Mouse (Mus musculus) layer of hippocampus, postnatal 25 days (tissue): Measurements from ENCODE around the gene Ntrk2. TPM values are rescaled to one million over a fixed set of nuclear protein-coding genes. Genes with fewer than 3 reads are reported as not detected.

ENCODE experiments used
- DNase-seq, 2 experiments: peaks; one replicate each; pipeline ENCODE4 v3.0.0; 2022; ENCODE audit warnings: mixed read lengths in 2 of 2, low spot score in 1 of 2; ENCODE audit errors: extremely low spot score in 1 of 2
- total RNA-seq, 2 experiments: library from RNA; stranded (reverse); gene quantifications; 2 replicates each; pipeline ENCODE4 v1.2.3; 2021

Gene Ntrk2
- total RNA-seq, 2 experiments from 2014 or later = 319 to 331 TPM

DNA sequence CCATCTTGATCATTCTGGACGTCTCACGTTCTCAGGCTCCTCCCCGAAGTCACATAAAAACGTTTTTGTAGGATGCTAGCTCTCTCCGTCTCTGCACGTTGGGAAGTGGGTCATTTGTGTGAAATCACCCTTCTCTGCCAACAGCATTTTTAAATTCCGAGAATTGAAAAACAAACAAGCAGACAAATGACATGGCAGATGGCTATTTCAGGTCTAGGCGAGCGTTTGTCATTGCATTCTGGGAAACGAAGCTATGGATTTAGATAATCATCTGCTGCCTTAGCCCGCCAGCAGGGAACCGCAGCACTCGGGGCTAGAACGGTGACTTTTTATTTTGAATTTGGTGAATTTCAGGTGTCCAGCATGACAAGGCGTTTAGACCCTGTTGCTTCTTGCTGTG lies 115.8 kb downstream of the Ntrk2 start:
- no peak for DNase-seq

DNA sequence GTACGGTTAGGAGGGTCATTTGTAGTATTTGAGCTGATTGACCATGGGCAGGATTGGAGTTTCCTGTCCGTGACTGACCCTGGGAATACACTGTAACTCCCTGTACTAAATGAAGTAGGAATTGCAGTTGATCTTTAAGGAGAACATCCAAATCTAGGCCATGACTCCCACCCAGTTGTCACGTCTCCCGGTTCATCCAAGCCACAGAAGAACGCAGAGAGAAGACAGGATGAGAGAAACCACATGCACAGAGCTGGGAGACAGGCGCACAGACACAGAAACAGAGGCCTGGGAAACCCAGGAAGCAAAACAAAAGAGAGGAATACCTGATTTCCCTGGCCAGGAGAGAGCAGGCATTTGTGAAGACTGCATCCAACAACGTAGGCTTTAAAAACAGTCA lies 117.1 kb downstream of the Ntrk2 start:
- DNase-seq = no peak

DNA sequence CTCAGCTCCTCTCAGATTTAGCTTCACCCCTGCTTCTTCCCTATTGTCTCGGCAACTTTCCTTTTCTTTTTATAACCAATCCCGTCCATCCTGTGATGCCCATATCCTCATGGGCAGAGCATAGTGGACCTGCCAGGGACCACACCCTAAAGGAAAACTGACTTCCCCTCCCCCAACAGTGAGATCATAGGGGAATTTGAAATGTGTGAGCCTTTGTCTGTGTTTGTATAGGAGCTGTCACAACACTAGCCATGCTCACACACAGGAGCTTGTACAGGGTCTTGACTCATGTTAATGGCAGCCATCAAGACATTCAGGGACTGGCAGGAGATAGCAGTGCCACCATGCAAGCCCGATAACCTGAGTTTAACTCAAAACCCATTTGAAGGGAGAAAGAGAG lies 118.1 kb downstream of the Ntrk2 start:
- no peak for DNase-seq

DNA sequence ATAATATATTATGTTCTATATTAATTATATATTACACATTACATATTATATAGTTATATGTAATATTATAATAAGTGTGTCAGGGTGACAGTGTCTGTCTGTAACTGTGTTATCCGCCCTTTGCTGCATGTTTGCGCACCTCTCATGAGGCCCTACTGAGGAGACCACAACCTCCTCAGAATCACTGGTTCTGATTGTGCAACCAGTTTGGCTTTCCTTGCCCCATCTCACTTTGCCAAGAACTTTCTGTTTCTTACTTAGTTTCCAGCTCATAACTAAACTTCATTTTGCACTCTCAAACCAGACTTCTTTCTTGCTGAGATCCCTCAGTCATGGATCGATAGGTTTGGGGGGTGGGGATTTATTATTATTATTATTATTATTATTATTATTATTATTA lies 120.8 kb downstream of the Ntrk2 start:
- no peak for DNase-seq

DNA sequence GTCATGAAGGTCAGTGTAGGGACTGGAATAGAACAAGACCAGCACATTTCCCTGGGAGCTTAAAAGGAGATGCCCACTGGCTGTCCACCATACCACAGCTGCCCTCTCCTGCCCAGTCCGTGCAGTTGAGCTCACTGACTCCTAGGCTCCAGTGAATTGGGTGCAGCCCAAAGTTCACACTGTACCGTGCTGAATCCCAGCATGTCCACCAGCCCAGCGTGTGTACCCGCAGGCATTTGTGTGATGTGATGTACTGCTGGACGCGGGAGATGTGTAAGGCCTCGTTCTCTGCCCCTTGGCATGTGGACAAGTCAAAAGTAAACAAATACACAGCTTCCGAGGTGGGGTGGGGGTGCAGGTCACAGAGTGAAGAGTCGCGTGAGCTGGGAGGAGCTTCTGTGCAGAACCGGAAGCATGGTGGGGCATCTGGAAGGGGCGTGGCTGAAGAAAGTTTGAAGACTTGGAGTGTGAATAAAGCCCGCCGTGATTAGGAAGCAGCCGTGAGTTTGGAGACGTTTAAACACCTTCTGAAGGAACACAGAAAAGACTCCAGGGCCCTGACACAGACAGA lies 121.4 kb downstream of the Ntrk2 start:
- DNase-seq = no peak

DNA sequence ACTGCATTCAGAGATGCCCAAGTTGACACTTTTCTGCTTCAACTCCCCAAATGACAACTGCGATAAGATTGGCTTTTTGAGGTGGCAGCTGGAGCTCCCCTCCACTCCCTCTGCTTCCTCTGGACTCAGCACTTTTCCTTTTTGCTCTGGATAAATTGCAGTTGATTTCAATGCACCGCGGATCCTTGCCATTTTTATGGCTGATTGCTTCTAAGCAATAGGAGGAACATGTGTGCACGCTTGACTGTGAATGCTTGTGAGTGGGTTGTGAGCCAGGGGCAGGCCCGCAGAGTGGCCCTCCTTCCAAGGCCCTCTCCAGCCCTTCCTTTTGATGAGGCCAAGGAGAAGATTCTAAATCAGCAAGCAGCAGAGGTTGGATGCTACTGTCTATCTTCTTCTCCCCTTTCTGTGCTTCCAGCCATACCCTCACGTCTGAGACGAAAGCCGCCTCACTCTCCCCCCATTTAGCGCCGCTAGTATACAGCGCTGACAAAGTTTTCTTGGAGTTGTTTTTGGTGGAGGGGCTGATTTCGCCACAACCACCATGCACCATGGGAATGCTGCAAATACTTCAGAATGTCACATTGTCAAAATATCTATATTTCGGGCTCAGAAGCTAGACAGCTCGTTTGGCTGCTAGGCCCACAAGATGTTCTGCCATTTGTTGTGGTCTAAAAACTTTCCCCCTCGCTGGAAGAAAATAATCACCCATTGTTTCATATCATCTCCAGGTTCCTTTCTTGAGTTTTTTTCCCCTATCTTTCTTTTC lies 122.5 kb downstream of the Ntrk2 start:
- DNase-seq = no peak

DNA sequence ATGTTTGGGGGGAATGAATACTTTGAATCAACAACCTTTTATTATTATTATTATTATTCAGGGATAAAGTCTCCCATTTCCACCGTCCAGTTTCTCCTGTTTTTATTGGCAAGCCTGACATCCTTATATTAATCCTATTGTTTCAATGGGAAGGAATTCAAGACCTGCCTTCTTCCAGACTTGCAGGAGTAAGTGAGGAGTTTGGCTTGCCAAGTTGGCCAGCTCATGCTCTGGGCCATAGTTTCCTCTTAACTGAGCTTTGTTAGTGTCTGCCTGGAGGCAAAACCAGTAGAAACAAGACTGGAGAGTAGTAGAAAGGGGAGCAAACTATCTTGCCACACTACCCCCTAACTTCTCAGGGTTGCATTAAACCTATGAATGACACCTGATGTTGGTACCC lies 123.8 kb downstream of the Ntrk2 start:
- no peak for DNase-seq

DNA sequence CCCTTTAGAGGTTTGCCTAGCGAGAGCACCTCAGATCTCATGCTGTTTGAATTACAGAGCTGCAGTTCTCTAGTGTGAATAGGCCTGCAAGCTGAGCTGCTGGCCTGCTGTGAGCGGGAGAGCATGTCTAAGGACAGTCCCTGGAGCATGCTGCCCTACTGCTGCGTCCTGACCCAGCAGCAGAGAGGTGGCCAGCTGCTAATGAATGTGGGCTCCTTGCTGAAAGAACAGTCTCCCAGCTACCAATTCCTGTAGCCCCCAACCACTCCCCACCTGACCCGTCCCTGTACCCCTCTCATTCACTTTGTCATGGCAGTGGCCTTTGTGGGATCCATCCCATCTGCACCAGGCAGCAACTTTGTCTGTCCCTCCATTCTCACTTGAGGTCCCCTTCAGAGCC lies 126.8 kb downstream of the Ntrk2 start:
- DNase-seq = no peak

DNA sequence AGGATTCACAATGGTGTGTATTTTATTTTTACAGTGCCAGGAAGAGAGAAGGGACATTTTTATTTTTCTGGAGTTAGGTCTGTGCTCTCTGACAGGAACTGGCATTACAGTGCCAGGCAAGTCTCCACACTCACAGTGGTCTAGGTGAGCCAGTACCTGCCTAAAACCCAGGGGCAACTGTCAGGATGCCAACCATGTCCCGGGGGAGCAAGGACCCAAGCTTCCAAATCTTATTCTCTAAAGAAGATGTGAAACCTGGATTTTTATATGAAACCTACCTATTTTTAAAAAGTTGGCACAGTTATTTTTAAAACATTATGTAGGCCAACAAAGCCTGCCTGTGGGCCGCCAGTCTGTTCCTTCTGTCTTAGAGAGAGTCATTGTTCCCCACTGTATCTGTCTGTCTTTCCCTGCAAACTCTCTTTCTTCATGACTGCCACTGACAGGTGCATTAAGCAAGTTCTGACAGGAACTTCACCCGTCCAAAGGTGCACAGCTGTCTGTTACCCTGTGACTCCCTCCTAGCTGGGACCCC lies 128.3 kb downstream of the Ntrk2 start:
- DNase-seq = no peak

DNA sequence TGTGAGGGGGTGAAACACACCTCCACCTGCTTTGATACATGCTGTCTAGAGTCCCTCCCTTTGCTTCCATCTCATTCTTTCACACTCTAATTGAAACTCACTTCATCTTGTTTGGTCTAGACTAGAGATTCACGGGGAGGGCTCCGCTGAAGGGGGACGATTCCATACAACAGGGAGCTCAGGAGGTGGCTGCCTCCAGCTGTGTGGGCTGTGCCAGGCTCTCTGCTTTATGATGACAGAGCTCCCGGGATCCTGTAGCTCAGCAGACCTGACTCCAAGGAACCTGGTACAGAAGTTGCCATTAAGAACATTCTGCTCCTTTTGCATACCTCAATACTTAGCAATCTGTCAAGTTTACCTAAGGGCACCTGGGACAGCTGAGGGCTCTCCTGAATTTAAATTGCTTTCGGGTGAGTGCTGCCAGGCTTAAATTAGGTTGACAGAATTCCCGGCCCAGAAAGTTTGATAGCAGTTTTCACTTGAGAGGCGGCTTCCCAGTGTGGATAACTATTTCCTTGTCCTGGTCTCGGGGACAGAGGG lies 129.7 kb downstream of the Ntrk2 start:
- DNase-seq = no peak

DNA sequence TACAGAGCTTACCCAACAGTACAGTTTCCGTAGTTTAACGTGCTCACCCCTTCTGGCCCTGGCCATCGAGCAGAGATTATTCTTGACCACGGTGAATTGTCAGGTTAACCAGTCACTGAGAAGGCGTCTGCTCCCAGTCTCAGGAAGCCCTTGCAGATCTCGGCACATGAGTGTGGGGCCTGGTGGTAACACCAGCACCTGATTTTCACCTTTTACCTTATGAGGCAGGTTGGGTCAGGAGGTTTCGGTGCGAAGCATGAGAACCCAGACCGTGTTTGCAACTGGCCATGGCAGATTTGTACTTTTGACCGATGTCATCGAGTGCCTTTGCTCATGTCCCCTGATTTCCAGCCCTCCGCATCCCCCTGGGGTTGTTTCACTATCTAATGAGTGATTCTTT lies 131.5 kb downstream of the Ntrk2 start:
- DNase-seq = no peak

DNA sequence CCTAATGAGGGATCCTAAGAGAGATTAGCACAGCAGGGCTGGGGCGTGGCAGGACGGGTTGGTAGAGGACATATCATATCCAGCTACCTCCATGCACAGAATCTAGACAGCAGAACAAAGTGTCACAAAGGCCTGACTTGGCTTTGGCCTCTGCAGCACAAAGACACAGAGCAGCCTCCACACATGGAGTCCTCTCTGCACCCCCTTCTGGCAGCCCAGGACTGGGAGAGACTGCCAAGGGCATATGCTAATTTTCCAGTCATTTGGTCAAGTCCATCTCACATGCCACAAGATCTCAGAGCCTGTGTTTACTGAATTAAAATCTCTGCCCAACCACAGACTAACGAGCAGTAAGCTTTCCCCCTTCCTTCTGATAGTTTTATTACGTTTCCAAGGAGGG lies 132.1 kb downstream of the Ntrk2 start:
- DNase-seq = no peak

DNA sequence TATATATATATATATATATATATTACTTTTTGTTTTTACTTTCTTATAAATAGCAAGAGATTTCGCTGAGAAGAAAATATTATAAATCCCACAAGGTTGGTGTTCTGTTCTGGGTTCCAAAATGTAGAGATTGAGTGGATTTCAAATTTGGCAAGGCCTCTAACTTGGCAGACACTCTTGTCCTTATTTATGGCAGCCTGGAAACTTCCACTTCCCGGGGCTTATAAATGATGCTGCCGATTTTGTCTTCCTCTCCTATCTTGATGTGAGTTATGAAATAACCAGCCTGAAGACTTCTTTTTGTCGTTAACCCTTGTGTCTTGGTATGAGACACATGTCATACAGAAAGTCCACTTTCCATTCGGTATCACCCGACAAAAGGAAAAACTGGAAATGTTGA lies 133.8 kb downstream of the Ntrk2 start:
- DNase-seq = no peak

DNA sequence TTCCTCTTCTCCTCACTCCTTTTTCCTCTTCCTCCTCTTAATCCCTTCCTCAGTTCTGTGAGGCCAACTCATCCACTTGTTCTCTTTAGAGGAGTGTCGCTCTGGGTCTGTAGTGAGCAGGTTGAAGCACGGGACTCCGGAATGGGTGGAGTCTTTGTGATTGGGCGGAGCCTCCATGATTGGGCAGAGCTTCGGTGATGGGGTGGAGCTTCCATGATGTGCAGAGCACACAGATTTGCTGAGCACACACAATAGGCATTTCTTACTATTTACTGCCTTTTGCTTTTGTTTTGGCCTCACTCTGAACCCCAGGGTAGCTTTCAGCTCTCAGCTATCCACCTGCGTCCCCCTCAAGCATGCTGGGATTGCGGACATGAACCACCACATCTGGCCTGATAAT lies 134.4 kb downstream of the Ntrk2 start:
- no peak for DNase-seq

DNA sequence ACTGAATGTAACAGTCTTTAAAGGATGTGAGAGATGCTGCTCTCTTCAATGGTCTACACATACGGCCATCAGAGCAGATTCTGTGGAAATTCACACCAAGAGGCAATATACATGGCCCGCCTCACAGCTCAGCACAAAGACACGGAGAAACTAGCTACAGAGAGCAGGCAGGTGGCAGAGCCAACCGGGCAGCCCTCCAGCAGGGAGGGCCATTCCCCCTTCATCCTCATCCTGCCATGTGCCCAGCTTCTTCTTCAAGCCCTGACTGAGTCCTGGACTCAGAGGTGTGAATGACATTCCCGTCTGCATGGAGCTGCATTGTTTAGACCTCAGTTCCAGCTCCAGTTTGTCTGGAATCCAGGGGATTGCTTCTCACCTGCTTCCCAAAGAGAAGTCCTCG lies 139.4 kb downstream of the Ntrk2 start:
- no peak for DNase-seq

DNA sequence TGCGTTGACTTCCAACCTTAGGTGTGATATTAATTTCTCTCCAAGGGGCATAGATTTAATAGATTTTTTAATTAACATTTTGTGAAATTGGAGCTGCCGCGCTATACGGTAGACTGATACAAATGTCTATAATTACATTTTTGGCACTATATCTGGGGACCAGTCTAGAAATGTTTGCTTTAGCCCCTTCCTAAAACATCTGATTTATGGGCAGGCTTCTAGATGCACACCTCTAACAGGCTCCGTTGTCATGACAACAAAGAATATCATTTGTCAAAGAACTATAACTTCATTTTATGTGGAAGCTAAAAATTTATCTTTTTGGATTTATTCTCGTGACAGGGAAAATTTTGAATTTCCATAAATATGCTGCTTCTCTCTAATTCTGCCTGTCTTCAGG lies 140.2 kb downstream of the Ntrk2 start:
- DNase-seq = no peak

DNA sequence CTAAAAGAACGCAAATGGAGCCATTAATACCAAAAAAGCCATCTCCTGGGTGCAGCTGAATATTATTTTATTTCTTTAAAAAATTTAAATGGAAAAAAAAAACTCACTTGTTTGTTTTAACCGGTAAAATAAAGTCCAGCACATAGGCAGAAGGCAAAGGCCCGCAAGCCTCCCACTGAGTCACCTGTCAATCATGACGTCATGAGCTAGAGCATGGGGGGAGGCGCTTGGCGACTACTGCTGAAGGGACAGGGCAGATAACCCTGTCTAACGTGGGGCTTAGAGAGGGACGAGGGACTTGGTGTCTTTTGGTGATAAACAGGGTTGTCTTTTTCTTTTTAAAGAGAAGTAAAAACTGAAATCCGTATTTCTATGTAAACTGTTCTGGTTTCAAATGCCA lies 140.7 kb downstream of the Ntrk2 start:
- DNase-seq = no peak

DNA sequence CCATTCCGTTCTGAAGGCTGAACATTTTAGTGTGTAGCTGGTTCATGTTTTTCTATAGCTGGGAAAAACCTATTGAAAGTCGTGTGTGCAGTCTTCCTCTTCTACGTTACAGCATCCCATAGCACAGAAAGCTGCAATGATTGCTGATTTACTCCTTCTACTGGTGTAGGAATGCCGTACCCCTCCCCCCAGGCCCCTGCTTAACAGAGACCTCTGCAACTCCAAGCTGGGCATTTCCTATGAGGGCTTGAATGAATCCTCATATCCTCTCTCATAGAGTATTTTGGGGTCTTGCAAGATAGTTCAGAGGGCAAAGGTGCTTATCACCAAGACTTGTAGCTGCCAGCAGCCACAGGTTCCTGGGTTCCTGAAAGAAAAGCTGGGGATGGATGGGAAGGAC lies 148.0 kb downstream of the Ntrk2 start:
- no peak for DNase-seq

DNA sequence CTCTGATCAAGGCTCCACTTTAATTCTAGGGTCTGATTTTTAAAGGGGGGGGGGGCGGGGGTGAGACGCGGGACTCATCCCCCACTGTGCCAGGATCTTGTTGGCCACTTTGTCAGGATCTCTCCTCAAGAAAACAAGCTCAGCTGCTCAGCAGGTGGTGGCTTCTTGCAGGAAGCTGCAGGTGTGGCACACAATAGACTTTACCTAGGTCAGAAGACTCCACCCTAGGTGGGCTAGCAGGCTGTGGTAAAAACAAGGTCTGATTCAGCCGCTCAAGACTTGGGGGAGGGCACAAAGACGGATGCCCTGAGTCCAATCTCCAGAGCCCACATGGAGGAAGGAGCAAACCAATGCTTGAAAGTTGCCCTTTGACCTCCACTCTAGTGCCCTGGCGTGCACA lies 148.4 kb downstream of the Ntrk2 start:
- no peak for DNase-seq

DNA sequence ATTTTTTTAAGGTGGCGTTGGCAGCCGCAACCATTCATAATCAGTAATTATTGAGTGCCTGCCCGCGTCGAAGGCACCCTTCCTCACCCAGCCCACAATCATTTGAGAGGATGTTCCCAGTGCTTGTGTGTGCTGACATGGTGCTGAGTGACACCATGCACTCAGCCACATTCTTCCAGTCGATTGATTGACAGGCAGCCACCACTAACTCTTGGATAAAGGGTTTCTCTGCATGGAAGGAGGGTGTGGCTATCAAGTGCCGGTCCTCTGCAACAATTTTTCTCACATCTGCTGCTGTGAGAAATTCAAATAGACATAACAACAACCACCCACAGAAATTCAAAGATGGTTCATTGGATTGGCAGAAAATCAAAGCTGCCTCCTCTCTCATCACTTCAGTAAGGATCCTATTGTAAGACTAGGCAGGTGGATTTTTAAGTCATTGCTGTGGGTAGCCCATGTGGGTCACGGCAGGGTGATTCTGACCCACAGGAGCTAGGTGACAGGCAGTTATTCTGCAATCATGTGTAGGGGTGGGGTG lies 148.9 kb downstream of the Ntrk2 start:
- no peak for DNase-seq

DNA sequence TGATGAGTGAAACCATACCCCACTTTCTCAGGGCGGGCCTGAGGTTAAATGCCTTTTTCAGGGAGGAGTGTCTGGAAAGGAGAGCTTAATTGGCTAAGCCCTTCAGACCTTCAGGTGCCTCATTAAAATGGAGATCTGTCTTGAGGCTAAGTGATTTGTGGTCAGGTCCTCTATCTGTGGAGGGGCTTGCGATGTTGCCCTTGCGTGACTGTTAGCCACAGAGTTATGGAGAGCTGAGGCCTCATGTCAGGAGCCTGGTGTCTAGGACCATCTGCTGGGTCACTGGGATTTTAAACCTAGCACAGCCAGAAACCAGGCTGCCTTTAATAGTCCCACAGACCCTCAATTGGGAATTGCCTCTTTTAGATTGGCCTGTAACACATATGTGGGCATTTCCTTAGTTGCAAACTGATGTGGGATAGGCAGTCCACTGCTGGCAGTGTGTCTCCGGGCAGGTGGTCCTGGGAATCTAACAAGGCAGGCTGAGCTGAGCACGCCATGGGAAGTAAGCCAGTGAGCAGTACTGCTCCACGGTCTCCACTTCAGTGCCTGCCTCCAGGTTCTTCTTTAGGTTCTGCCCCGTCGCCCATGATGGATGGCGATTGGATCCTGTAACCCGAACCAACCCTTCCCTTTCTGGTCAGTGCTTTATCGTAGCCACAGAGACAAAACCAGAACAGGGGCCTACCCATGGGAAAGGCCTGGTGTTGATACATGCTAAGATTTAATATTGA lies 152.0 kb downstream of the Ntrk2 start:
- DNase-seq = no peak
